In the genomic region with DNA sequence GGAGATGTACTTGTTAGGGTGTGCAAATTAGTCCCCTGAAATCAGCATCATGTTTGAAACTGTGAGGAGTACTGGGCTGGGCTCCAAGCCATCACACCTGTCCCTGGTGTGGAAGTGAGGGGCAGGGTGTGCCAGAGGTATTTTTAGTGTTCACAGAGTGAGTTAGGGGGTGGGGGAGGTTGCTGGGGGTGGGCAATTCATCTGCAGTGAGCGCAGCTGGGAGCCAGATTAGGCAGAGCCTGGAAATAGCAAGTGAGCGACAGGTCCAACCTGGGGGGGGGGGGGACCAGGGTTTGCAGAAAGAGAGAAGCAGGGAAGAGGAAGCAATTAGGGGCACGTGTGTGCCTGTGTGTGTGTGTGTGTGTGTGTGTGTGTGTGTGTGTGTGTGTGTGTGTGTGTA, we compare ENCODE assay signal across 20 mouse cellular contexts.
DNase-seq lines count a peak whose midpoint lies in the region; ATAC-seq and TF ChIP-seq lines count a peak whose summit lies in the region.
"Had no signal": no experiment of that assay in that cellular context is flagged by ENCODE, and none has a peak within 500 bp of the region (broad histone marks: within the 10 kb centered on the region; RNA-seq: fewer than 3 reads in every experiment).

No protein-coding gene starts in this region.

- H3K4me3 ChIP-seq in forebrain, embryonic 15.5 days = no peak overlapping the region
- no peak overlapping the region for H3K4me3 ChIP-seq in forebrain, embryonic 11.5 days (ENCODE audit: low read depth, low read length)
- H3K4me3 ChIP-seq in forebrain, postnatal 0 days (ENCODE audit: low read depth, low read length) = no peak overlapping the region
- H3K4me3 ChIP-seq: embryonic facial prominence, embryonic 12.5 days; hindbrain, embryonic 12.5 days; intestine, embryonic 15.5 days; lung, embryonic 15.5 days had no signal

- TF ChIP-seq CTCF in forebrain, postnatal 0 days (IDR thresholded peaks at IDR 0.05; ENCODE audit: low read depth) = no peak

- 44% methylated on average over 3 of the region's 3 CpGs for WGBS in forebrain, embryonic 15.5 days
- WGBS in forebrain, embryonic 11.5 days = 67% methylated on average over 3 of the region's 3 CpGs
- 33% methylated on average over 3 of the region's 3 CpGs for WGBS in forebrain, postnatal 0 days

- ATAC-seq in forebrain, embryonic 15.5 days (replicated peaks) = no peak
- no peak for ATAC-seq in forebrain, embryonic 11.5 days (replicated peaks; ENCODE audit: low FRiP score)
- peak; percentile 68 for ATAC-seq in forebrain, postnatal 0 days
- ATAC-seq: intestine, embryonic 15.5 days; midbrain, embryonic 16.5 days had no signal

- no peaks in the 10 kb centered on the region for H3K36me3 ChIP-seq in forebrain, embryonic 15.5 days
- no peaks in the 10 kb centered on the region for H3K36me3 ChIP-seq in forebrain, embryonic 11.5 days (ENCODE audit: control insufficient read depth, insufficient read depth, low read length)
- no peaks in the 10 kb centered on the region for H3K36me3 ChIP-seq in forebrain, postnatal 0 days (ENCODE audit: insufficient read depth)
- H3K36me3 ChIP-seq: hindbrain, embryonic 12.5 days; intestine, embryonic 15.5 days had no signal

- H3K27me3 ChIP-seq in forebrain, embryonic 15.5 days = no peaks in the 10 kb centered on the region
- H3K27me3 ChIP-seq in forebrain, embryonic 11.5 days (ENCODE audit: control insufficient read depth, insufficient read depth, low read length) = no peaks in the 10 kb centered on the region
- H3K27me3 ChIP-seq in forebrain, postnatal 0 days (ENCODE audit: insufficient read depth, low read length) = no peaks in the 10 kb centered on the region
- H3K27me3 ChIP-seq: embryonic facial prominence, embryonic 12.5 days; hindbrain, embryonic 12.5 days; intestine, embryonic 15.5 days; lung, embryonic 15.5 days had no signal

- no peak overlapping the region for H3K9ac ChIP-seq in forebrain, embryonic 15.5 days (replicated peaks)
- no peak overlapping the region for H3K9ac ChIP-seq in forebrain, embryonic 11.5 days (ENCODE audit: low read length)
- H3K9ac ChIP-seq in forebrain, postnatal 0 days = no peak overlapping the region
- H3K9ac ChIP-seq: embryonic facial prominence, embryonic 12.5 days; hindbrain, embryonic 12.5 days; intestine, embryonic 15.5 days; lung, embryonic 15.5 days had no signal

- no peaks in the 10 kb centered on the region for H3K9me3 ChIP-seq in forebrain, embryonic 15.5 days
- no peaks in the 10 kb centered on the region for H3K9me3 ChIP-seq in forebrain, embryonic 11.5 days (ENCODE audit: control insufficient read depth, low read length)
- no peaks in the 10 kb centered on the region for H3K9me3 ChIP-seq in forebrain, postnatal 0 days (ENCODE audit: low read length)
- H3K9me3 ChIP-seq: embryonic facial prominence, embryonic 12.5 days; hindbrain, embryonic 12.5 days; intestine, embryonic 15.5 days; lung, embryonic 15.5 days had no signal

- intact Hi-C loops in left cerebral cortex, postnatal 25 days (cut with DNase I) = loop anchor here (5.0 kb wide), 1 partner anchor 222 kb away; no protein-coding TSS in a partner anchor

- H3K27ac ChIP-seq in forebrain, embryonic 15.5 days (replicated peaks) = 0 out of 2 replicates have a peak overlapping the region, but pooled peaks have one; percentile 9
- H3K27ac ChIP-seq in forebrain, embryonic 11.5 days (ENCODE audit: low read depth, low read length) = no peak overlapping the region
- H3K27ac ChIP-seq in forebrain, postnatal 0 days (ENCODE audit: low read depth, low read length) = no peak overlapping the region
- H3K27ac ChIP-seq: embryonic facial prominence, embryonic 12.5 days; hindbrain, embryonic 12.5 days; intestine, embryonic 15.5 days; kidney, postnatal 0 days; lung, embryonic 15.5 days had no signal

- DNase-seq in forebrain, embryonic 11.5 days (ENCODE audit: low spot score) = no peak
- DNase-seq in left cerebral cortex, postnatal 25 days (ENCODE audit: low spot score in 2 of 2) = peak; percentile 20 to 45
- DNase-seq in left cerebral cortex, adult 18-20 months (ENCODE audit: low spot score in 2 of 2) = no peak
- peak; percentile 32 for DNase-seq in forebrain, postnatal 0 days
- peak; percentile 35 for DNase-seq in right cerebral cortex, postnatal 25 days
- no peak for DNase-seq in spleen, adult 18-20 months
- DNase-seq in kidney, postnatal 10 days = no peak
- DNase-seq: B cell, adult 2 months; cerebellum, adult 11-12 months; cerebellum, postnatal 36 days; gastrocnemius, postnatal 10 days; thymus, postnatal 25 days had no signal

- H3K4me1 ChIP-seq in forebrain, embryonic 15.5 days = no peaks in the 10 kb centered on the region
- no peaks in the 10 kb centered on the region for H3K4me1 ChIP-seq in forebrain, embryonic 11.5 days (replicated peaks; ENCODE audit: control insufficient read depth, insufficient read depth, low read length)
- H3K4me1 ChIP-seq in forebrain, postnatal 0 days (ENCODE audit: insufficient read depth) = no peaks in the 10 kb centered on the region
- H3K4me1 ChIP-seq: embryonic facial prominence, embryonic 12.5 days; hindbrain, embryonic 12.5 days; intestine, embryonic 15.5 days; lung, embryonic 15.5 days had no signal

- H3K4me2 ChIP-seq in forebrain, embryonic 15.5 days (replicated peaks) = no peak overlapping the region
- H3K4me2 ChIP-seq in forebrain, embryonic 11.5 days (ENCODE audit: low read depth, low read length, severe bottlenecking) = no peak overlapping the region
- no peak overlapping the region for H3K4me2 ChIP-seq in forebrain, postnatal 0 days (ENCODE audit: low read depth)
- H3K4me2 ChIP-seq: embryonic facial prominence, embryonic 12.5 days; heart, embryonic 11.5 days; hindbrain, embryonic 12.5 days; intestine, embryonic 15.5 days; lung, embryonic 15.5 days had no signal

Comparison
In these comparisons a context has a peak if more than half of its experiments do, and no peak if none do; other contexts are left out.
1. DNase-seq: peak in left cerebral cortex, postnatal 25 days (2 of 2), forebrain, postnatal 0 days (single experiment) and right cerebral cortex, postnatal 25 days (single experiment); none in forebrain, embryonic 11.5 days (single experiment), left cerebral cortex, adult 18-20 months (0 of 2), spleen, adult 18-20 months (0 of 2) and kidney, postnatal 10 days (single experiment).